Mouse (Mus musculus) testis, adult 2 months (tissue): ENCODE results near the gene Rela. TPM values are rescaled to one million over a fixed set of nuclear protein-coding genes. Genes with fewer than 3 reads are reported as not detected.

Experiments
- H3K27ac ChIP-seq: fragments of 200-500 bp; 2 replicates; pipeline ENCODE4 v1.5.1; 2012; ENCODE audit warnings: low read depth, low read length; ENCODE audit not compliant: control insufficient read depth, insufficient read depth
- H3K27me3 ChIP-seq: fragments of 200-500 bp; 2 replicates; pipeline ENCODE4 v1.6.1; 2012; ENCODE audit warnings: mild to moderate bottlenecking, low read length, moderate library complexity; ENCODE audit not compliant: control insufficient read depth, insufficient read depth
- H3K36me3 ChIP-seq: fragments of 200-500 bp; 2 replicates; pipeline ENCODE4 v1.6.1; 2012; ENCODE audit warnings: mild to moderate bottlenecking, low read length; ENCODE audit not compliant: control insufficient read depth, insufficient read depth
- H3K4me1 ChIP-seq: fragments of 200-500 bp; 2 replicates; pipeline ENCODE4 v1.6.1; 2012; ENCODE audit warnings: low read length; ENCODE audit not compliant: control insufficient read depth, insufficient read depth
- H3K4me3 ChIP-seq: fragments of 200-500 bp; 2 replicates; pipeline ENCODE4 v1.5.1; 2012; ENCODE audit warnings: low read depth, mild to moderate bottlenecking, low read length, moderate library complexity, mixed read lengths; ENCODE audit not compliant: control insufficient read depth
- CTCF ChIP-seq: fragments of 200-500 bp; IDR thresholded peaks from 2 replicates; pipeline ENCODE4 v1.5.1; 2012; ENCODE audit warnings: low read depth, mild to moderate bottlenecking, inconsistent platforms, low read length, moderate library complexity; ENCODE audit not compliant: control insufficient read depth, insufficient read depth, insufficient replicate concordance
- POLR2A ChIP-seq: fragments of 200-500 bp; IDR thresholded peaks from 2 replicates; pipeline ENCODE4 v1.6.1; 2012; ENCODE audit warnings: low read depth, mild to moderate bottlenecking, inconsistent platforms, low read length, moderate library complexity; ENCODE audit not compliant: control insufficient read depth
- polyA plus RNA-seq: library from polyadenylated mRNA; depleted of rRNA; stranded (reverse); fragments of >200 nt; gene quantifications from 2 replicates; pipeline ENCODE4 v1.2.3, GENCODE M21; 2012

Gene Rela
- polyA plus RNA-seq, 1 experiment = 42.5 TPM

- peaks cover 19% of the 10 kb centered on the region for H3K4me1 ChIP-seq
Observed at GRCm38 (mm10) chr19:5606196-5606595, 31.1 kb upstream of the Rela start.

GRCm38 (mm10) chr19:5607705-5608410 is 29.4 kb upstream of the Rela start:
- Histone ChIP-seq H3K27me3 (no peaks in the 10 kb centered on the region), H3K27ac (no peak overlapping the region), H3K4me3 (no peak overlapping the region), H3K4me1 (peaks cover 10% of the 10 kb centered on the region), H3K36me3 (peaks cover 6% of the 10 kb centered on the region)
- TF ChIP-seq POLR2A = no peak
- TF ChIP-seq CTCF = no peak

More at GRCm38 (mm10) chr19:5606196-5606595, 31.1 kb upstream of the Rela start:
- no peak overlapping the region for H3K4me3 ChIP-seq
- H3K27ac ChIP-seq = no peak overlapping the region
- TF ChIP-seq CTCF (no peak), POLR2A (no peak)
- no peaks in the 10 kb centered on the region for H3K27me3 ChIP-seq
- peaks cover 6% of the 10 kb centered on the region for H3K36me3 ChIP-seq

- peaks cover 7% of the 10 kb centered on the region for H3K4me1 ChIP-seq
- TF ChIP-seq CTCF = no peak
- TF ChIP-seq POLR2A = no peak
- H3K27ac ChIP-seq = no peak overlapping the region
- H3K27me3 ChIP-seq = no peaks in the 10 kb centered on the region
- peaks cover 6% of the 10 kb centered on the region for H3K36me3 ChIP-seq
- peak overlapping the region; percentile 99 for H3K4me3 ChIP-seq
Observed at GRCm38 (mm10) chr19:5608707-5609106, 28.6 kb upstream of the Rela start.

GRCm38 (mm10) chr19:5609171-5609546 is 28.1 kb upstream of the Rela start:
- Histone ChIP-seq H3K4me3 (peak overlapping the region; percentile 99), H3K27me3 (no peaks in the 10 kb centered on the region), H3K4me1 (peaks cover 7% of the 10 kb centered on the region), H3K36me3 (peaks cover 6% of the 10 kb centered on the region), H3K27ac (peak overlapping the region; percentile 99)
- TF ChIP-seq CTCF (no peak), POLR2A (no peak)

GRCm38 (mm10) chr19:5609547-5610404 is 27.5 kb upstream of the Rela start, which contains the start of gene Kat5:
Kat5 (minus strand) TSS chr19:5610237.
- Histone ChIP-seq H3K4me3 (peak within 1 kb of the TSS; percentile 99), H3K27me3 (no peaks in the 10 kb centered on the region), H3K36me3 (peaks cover 6% of the 10 kb centered on the region), H3K27ac (peak within 1 kb of the TSS; percentile 99), H3K4me1 (peaks cover 7% of the 10 kb centered on the region)
- TF ChIP-seq POLR2A (peak; percentile 69), CTCF (no peak)

- no peak overlapping the region for H3K4me3 ChIP-seq
- H3K27ac ChIP-seq = no peak overlapping the region
- peaks cover 7% of the 10 kb centered on the region for H3K4me1 ChIP-seq
- no peaks in the 10 kb centered on the region for H3K36me3 ChIP-seq
- no peaks in the 10 kb centered on the region for H3K27me3 ChIP-seq
- TF ChIP-seq POLR2A (no peak), CTCF (no peak)
Observed at GRCm38 (mm10) chr19:5611973-5612372, 25.3 kb upstream of the Rela start.

GRCm38 (mm10) chr19:5612762-5613411 is 24.4 kb upstream of the Rela start:
- Histone ChIP-seq H3K36me3 (no peaks in the 10 kb centered on the region), H3K27me3 (no peaks in the 10 kb centered on the region), H3K27ac (no peak overlapping the region), H3K4me3 (no peak overlapping the region), H3K4me1 (peaks cover 7% of the 10 kb centered on the region)
- TF ChIP-seq POLR2A (no peak), CTCF (no peak)
